Mouse (Mus musculus) adrenal gland, adult 8-10 months (tissue): ENCODE measurements around the gene Efhd2. TPM values are rescaled to one million over a fixed set of nuclear protein-coding genes. Genes with fewer than 3 reads are reported as not detected.

Experiments used
- DNase-seq: peaks from one replicate; pipeline ENCODE4 v3.0.0; 2022
- total RNA-seq, 4 experiments: library from RNA; stranded (reverse); gene quantifications; 2 replicates each; pipeline ENCODE4 v1.2.4; 2022

Efhd2 gene
- total RNA-seq, 4 experiments from 2014 or later, result 32.2 to 38.0 (median 35.7) TPM

GRCm38 (mm10) chr4:141879875-141880274 lies 5.2 kb upstream of the Efhd2 start:
- DNase-seq, result no peak

GRCm38 (mm10) chr4:141879074-141879473 lies 4.4 kb upstream of the Efhd2 start:
- no peak for DNase-seq

GRCm38 (mm10) chr4:141878621-141879020 lies 3.9 kb upstream of the Efhd2 start:
- no peak for DNase-seq

- DNase-seq, result no peak
Observed at GRCm38 (mm10) chr4:141875481-141876108, 875 bp upstream of the Efhd2 start.

GRCm38 (mm10) chr4:141874111-141874600 lies 564 bp downstream of the Efhd2 start:
- no peak for DNase-seq

GRCm38 (mm10) chr4:141872977-141873376 lies 1.7 kb downstream of the Efhd2 start:
- DNase-seq, result no peak

- no peak for DNase-seq
Observed at GRCm38 (mm10) chr4:141871909-141872308, 2.8 kb downstream of the Efhd2 start.

- DNase-seq, result no peak
Observed at GRCm38 (mm10) chr4:141871333-141871725, 3.4 kb downstream of the Efhd2 start.

- no peak for DNase-seq
Observed at GRCm38 (mm10) chr4:141870666-141871332, 3.9 kb downstream of the Efhd2 start.

GRCm38 (mm10) chr4:141869436-141870215 lies 5.1 kb downstream of the Efhd2 start:
- no peak for DNase-seq

GRCm38 (mm10) chr4:141868051-141868450 lies 6.7 kb downstream of the Efhd2 start:
- no peak for DNase-seq

GRCm38 (mm10) chr4:141867498-141867897 lies 7.2 kb downstream of the Efhd2 start:
- no peak for DNase-seq

- no peak for DNase-seq
Observed at GRCm38 (mm10) chr4:141866933-141867490, 7.7 kb downstream of the Efhd2 start.

- DNase-seq, result no peak
Observed at GRCm38 (mm10) chr4:141865600-141865999, 9.1 kb downstream of the Efhd2 start.

GRCm38 (mm10) chr4:141865006-141865405 lies 9.7 kb downstream of the Efhd2 start:
- no peak for DNase-seq

GRCm38 (mm10) chr4:141864506-141864905 lies 10.2 kb downstream of the Efhd2 start:
- DNase-seq, result no peak

- no peak for DNase-seq
Observed at GRCm38 (mm10) chr4:141863726-141864280, 10.9 kb downstream of the Efhd2 start.

GRCm38 (mm10) chr4:141862867-141863266 lies 11.9 kb downstream of the Efhd2 start:
- DNase-seq, result no peak

GRCm38 (mm10) chr4:141861591-141862295 lies 13.0 kb downstream of the Efhd2 start:
- no peak for DNase-seq

GRCm38 (mm10) chr4:141860246-141860841 lies 14.4 kb downstream of the Efhd2 start:
- no peak for DNase-seq

GRCm38 (mm10) chr4:141859351-141859750 lies 15.4 kb downstream of the Efhd2 start:
- no peak for DNase-seq

- DNase-seq, result no peak
Observed at GRCm38 (mm10) chr4:141858501-141858900, 16.2 kb downstream of the Efhd2 start.
